Mouse (Mus musculus): ENCODE measurements at regions not wholly inside any gene's neighbourhood (a gene's known extent, or its start where the extent isn't known, plus 50 kb on each side); places are given as distances from the start of the nearest gene placed in this dataset.

- no peak for ATAC-seq (ENCODE audit: borderline replicate concordance, extremely low read depth, low FRiP score, low TSS enrichment)
- Histone ChIP-seq H3K27me3 (no peaks in the 10 kb centered on the region), H3K4me1 (no peaks in the 10 kb centered on the region), H3K36me3 (no peaks in the 10 kb centered on the region), H3K4me3 (no peak overlapping the region), H3K4me2 (no peak overlapping the region), H3K9ac (no peak overlapping the region), H3K27ac (no peak overlapping the region), H3K9me3 (no peaks in the 10 kb centered on the region)
- 81% methylated on average over 7 of the region's 7 CpGs for WGBS
Observed at GRCm38 (mm10) chr9:115775858-115776257, 133.4 kb upstream of the Gadl1 start.

- Histone ChIP-seq H3K4me1 (no peaks in the 10 kb centered on the region), H3K9me3 (no peaks in the 10 kb centered on the region), H3K36me3 (no peaks in the 10 kb centered on the region), H3K4me2 (no peak overlapping the region), H3K9ac (no peak overlapping the region), H3K27me3 (no peaks in the 10 kb centered on the region), H3K4me3 (no peak overlapping the region), H3K27ac (no peak overlapping the region)
- 74% methylated on average over 9 of the region's 9 CpGs for WGBS
- ATAC-seq (ENCODE audit: borderline replicate concordance, extremely low read depth, low FRiP score, low TSS enrichment) = no peak
Observed at GRCm38 (mm10) chr9:115777097-115777864, 132.0 kb upstream of the Gadl1 start.

GRCm38 (mm10) chr9:115778862-115779261, 130.4 kb upstream of the Gadl1 start:
- Histone ChIP-seq H3K4me2 (no peak overlapping the region), H3K9me3 (no peaks in the 10 kb centered on the region), H3K4me3 (no peak overlapping the region), H3K9ac (no peak overlapping the region), H3K36me3 (no peaks in the 10 kb centered on the region), H3K27me3 (no peaks in the 10 kb centered on the region), H3K4me1 (no peaks in the 10 kb centered on the region), H3K27ac (no peak overlapping the region)
- ATAC-seq (ENCODE audit: borderline replicate concordance, extremely low read depth, low FRiP score, low TSS enrichment) = no peak
- WGBS = 40% methylated on average over 5 of the region's 5 CpGs

GRCm38 (mm10) chr9:115799330-115799729, 109.9 kb upstream of the Gadl1 start:
- ATAC-seq (ENCODE audit: borderline replicate concordance, extremely low read depth, low FRiP score, low TSS enrichment) = no peak
- Histone ChIP-seq H3K27ac (no peak overlapping the region), H3K4me1 (no peaks in the 10 kb centered on the region), H3K27me3 (no peaks in the 10 kb centered on the region), H3K9me3 (no peaks in the 10 kb centered on the region), H3K36me3 (no peaks in the 10 kb centered on the region), H3K9ac (no peak overlapping the region), H3K4me2 (no peak overlapping the region), H3K4me3 (no peak overlapping the region)
- 81% methylated on average over 3 of the region's 3 CpGs for WGBS

- ATAC-seq (ENCODE audit: borderline replicate concordance, extremely low read depth, low FRiP score, low TSS enrichment) = no peak
Observed at GRCm38 (mm10) chr9:115800624-115801023, 108.6 kb upstream of the Gadl1 start.

GRCm38 (mm10) chr9:115803071-115803470, 106.2 kb upstream of the Gadl1 start:
- WGBS = 75% methylated on average over 3 of the region's 3 CpGs
- H3K27me3 ChIP-seq = no peaks in the 10 kb centered on the region
- no peak overlapping the region for H3K4me2 ChIP-seq
- no peaks in the 10 kb centered on the region for H3K9me3 ChIP-seq
- ATAC-seq (ENCODE audit: borderline replicate concordance, extremely low read depth, low FRiP score, low TSS enrichment) = no peak
- no peaks in the 10 kb centered on the region for H3K36me3 ChIP-seq
- H3K4me3 ChIP-seq = no peak overlapping the region
- H3K4me1 ChIP-seq = no peaks in the 10 kb centered on the region
- H3K9ac ChIP-seq = no peak overlapping the region
- H3K27ac ChIP-seq = no peak overlapping the region

More at GRCm38 (mm10) chr9:115800624-115801023, 108.6 kb upstream of the Gadl1 start:
- no peaks in the 10 kb centered on the region for H3K36me3 ChIP-seq
- no peaks in the 10 kb centered on the region for H3K27me3 ChIP-seq
- H3K4me1 ChIP-seq = no peaks in the 10 kb centered on the region
- H3K4me3 ChIP-seq = no peak overlapping the region
- no peak overlapping the region for H3K27ac ChIP-seq
- no peaks in the 10 kb centered on the region for H3K9me3 ChIP-seq
- H3K4me2 ChIP-seq = no peak overlapping the region
- WGBS = 49% methylated on average over 6 of the region's 6 CpGs
- no peak overlapping the region for H3K9ac ChIP-seq

- Histone ChIP-seq H3K27me3 (no peaks in the 10 kb centered on the region), H3K36me3 (no peaks in the 10 kb centered on the region), H3K27ac (no peak overlapping the region), H3K4me2 (no peak overlapping the region), H3K4me1 (no peaks in the 10 kb centered on the region), H3K9me3 (no peaks in the 10 kb centered on the region), H3K9ac (no peak overlapping the region), H3K4me3 (no peak overlapping the region)
- ATAC-seq (ENCODE audit: borderline replicate concordance, extremely low read depth, low FRiP score, low TSS enrichment) = no peak
- WGBS = 50% methylated on average over 4 of the region's 4 CpGs
Observed at GRCm38 (mm10) chr9:115805224-115805623, 104.0 kb upstream of the Gadl1 start.

GRCm38 (mm10) chr9:115806018-115806702, 103.1 kb upstream of the Gadl1 start:
- no peaks in the 10 kb centered on the region for H3K4me1 ChIP-seq
- no peak overlapping the region for H3K27ac ChIP-seq
- H3K27me3 ChIP-seq = no peaks in the 10 kb centered on the region
- H3K36me3 ChIP-seq = no peaks in the 10 kb centered on the region
- ATAC-seq (ENCODE audit: borderline replicate concordance, extremely low read depth, low FRiP score, low TSS enrichment) = no peak
- WGBS = 48% methylated on average over 10 of the region's 10 CpGs
- H3K9me3 ChIP-seq = no peaks in the 10 kb centered on the region
- no peak overlapping the region for H3K9ac ChIP-seq
- no peak overlapping the region for H3K4me3 ChIP-seq
- no peak overlapping the region for H3K4me2 ChIP-seq

GRCm38 (mm10) chr9:115840186-115840585, 69.1 kb upstream of the Gadl1 start:
- no peaks in the 10 kb centered on the region for H3K4me1 ChIP-seq
- H3K9me3 ChIP-seq = no peaks in the 10 kb centered on the region
- no peak overlapping the region for H3K4me3 ChIP-seq
- H3K27ac ChIP-seq = no peak overlapping the region
- no peak overlapping the region for H3K4me2 ChIP-seq
- ATAC-seq (ENCODE audit: borderline replicate concordance, extremely low read depth, low FRiP score, low TSS enrichment) = no peak
- no peaks in the 10 kb centered on the region for H3K36me3 ChIP-seq
- H3K9ac ChIP-seq = no peak overlapping the region
- no peaks in the 10 kb centered on the region for H3K27me3 ChIP-seq
- 30% methylated on average over 5 of the region's 5 CpGs for WGBS

- no peaks in the 10 kb centered on the region for H3K9me3 ChIP-seq
- no peaks in the 10 kb centered on the region for H3K4me1 ChIP-seq
- H3K36me3 ChIP-seq = no peaks in the 10 kb centered on the region
- no peak for ATAC-seq (ENCODE audit: borderline replicate concordance, extremely low read depth, low FRiP score, low TSS enrichment)
- H3K27me3 ChIP-seq = no peaks in the 10 kb centered on the region
- no peak overlapping the region for H3K4me2 ChIP-seq
- no peak overlapping the region for H3K27ac ChIP-seq
- 73% methylated on average over 8 of the region's 8 CpGs for WGBS
- no peak overlapping the region for H3K4me3 ChIP-seq
- no peak overlapping the region for H3K9ac ChIP-seq
Observed at GRCm38 (mm10) chr9:115840791-115841190, 68.5 kb upstream of the Gadl1 start.

- H3K4me3 ChIP-seq = no peak overlapping the region
- H3K9me3 ChIP-seq = no peaks in the 10 kb centered on the region
- H3K36me3 ChIP-seq = no peaks in the 10 kb centered on the region
- WGBS = 75% methylated on average over 10 of the region's 10 CpGs
- no peaks in the 10 kb centered on the region for H3K27me3 ChIP-seq
- H3K27ac ChIP-seq = no peak overlapping the region
- ATAC-seq (ENCODE audit: borderline replicate concordance, extremely low read depth, low FRiP score, low TSS enrichment) = no peak
- H3K9ac ChIP-seq = no peak overlapping the region
- no peaks in the 10 kb centered on the region for H3K4me1 ChIP-seq
- no peak overlapping the region for H3K4me2 ChIP-seq
Observed at GRCm38 (mm10) chr9:115841684-115842083, 67.6 kb upstream of the Gadl1 start.

GRCm38 (mm10) chr9:115844340-115844739, 64.9 kb upstream of the Gadl1 start:
- H3K4me1 ChIP-seq = peaks cover 2% of the 10 kb centered on the region; the same call in 1 of the 2 replicates
- no peak for ATAC-seq (ENCODE audit: borderline replicate concordance, extremely low read depth, low FRiP score, low TSS enrichment)
- H3K9me3 ChIP-seq = no peaks in the 10 kb centered on the region
- H3K36me3 ChIP-seq = no peaks in the 10 kb centered on the region
- H3K27ac ChIP-seq = no peak overlapping the region
- WGBS = 48% methylated on average over 4 of the region's 4 CpGs
- H3K4me3 ChIP-seq = no peak overlapping the region
- H3K27me3 ChIP-seq = no peaks in the 10 kb centered on the region
- no peak overlapping the region for H3K4me2 ChIP-seq
- H3K9ac ChIP-seq = no peak overlapping the region

Data from lung, embryonic 15.5 days (tissue).